Mouse (Mus musculus): ENCODE results near the gene Flnb.

DNA sequence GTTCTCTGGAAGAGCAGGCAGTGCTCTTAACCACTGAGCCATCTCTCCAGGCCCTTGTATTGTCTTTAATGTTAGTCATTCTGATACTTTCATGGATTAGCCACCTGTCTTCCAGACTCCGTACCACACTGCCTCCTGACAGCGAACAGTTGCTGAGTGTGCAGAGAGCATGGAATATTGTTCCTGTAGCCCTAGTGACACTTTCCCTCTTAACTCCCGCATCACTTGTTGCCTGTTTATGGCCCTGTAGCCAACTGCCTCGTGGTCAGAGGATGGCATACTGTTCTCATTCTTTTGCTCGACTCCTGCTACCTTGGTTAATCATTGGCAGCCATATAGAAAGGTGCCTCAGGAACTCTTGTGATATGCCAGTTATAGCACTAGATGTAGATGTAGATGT is 45.4 kb downstream of the Flnb start:
- TF ChIP-seq CTCF (IDR thresholded peaks at IDR 0.05; ENCODE audit: control insufficient read depth, insufficient read depth, insufficient replicate concordance, low read depth, low read length): no peak
- TF ChIP-seq POLR2A (IDR thresholded peaks at IDR 0.05; ENCODE audit: control insufficient read depth, low read depth, low read length): no peak
